Mouse (Mus musculus): ENCODE measurements at regions not wholly inside any gene's neighbourhood (a gene's known extent, or its start where the extent isn't known, plus 50 kb on each side); places are given as distances from the start of the nearest gene placed in this dataset.

GRCm38 (mm10) chr4:45746451-45746850 is 52.4 kb upstream of the Aldh1b1 start:
- DNase-seq (ENCODE audit: low spot score), result no peak

- DNase-seq (ENCODE audit: low spot score), result no peak
These were observed 53.1 kb upstream of the Aldh1b1 start for GRCm38 (mm10) chr4:45745746-45746145.

GRCm38 (mm10) chr4:45744849-45745407 is 53.9 kb upstream of the Aldh1b1 start:
- DNase-seq (ENCODE audit: low spot score), result no peak

- no peak for DNase-seq (ENCODE audit: low spot score)
These were observed 58.0 kb upstream of the Aldh1b1 start for GRCm38 (mm10) chr4:45740779-45741365.

GRCm38 (mm10) chr4:45740319-45740718 is 58.5 kb upstream of the Aldh1b1 start:
- no peak for DNase-seq (ENCODE audit: low spot score)

- DNase-seq (ENCODE audit: low spot score), result no peak
These were observed 59.1 kb upstream of the Aldh1b1 start for GRCm38 (mm10) chr4:45739696-45740095.

DNA sequence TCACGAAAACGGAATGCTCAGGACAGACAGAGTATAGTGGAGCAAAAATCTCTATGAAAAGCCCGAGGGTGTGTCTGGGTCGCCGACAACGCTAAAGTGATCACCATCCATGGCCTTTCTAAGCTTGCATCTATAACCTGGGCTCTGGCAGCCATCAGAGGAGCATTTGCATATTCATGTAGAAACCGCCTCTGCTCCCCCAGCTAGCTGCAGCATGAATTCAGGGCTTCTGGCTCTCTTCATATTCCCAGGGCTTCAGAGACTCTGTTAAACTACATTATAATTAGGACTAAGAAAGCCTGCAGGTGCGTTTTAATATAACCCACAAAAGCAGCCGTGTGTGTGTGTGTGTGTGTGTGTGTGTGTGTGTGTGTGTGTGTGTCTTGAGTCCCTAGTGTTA is 59.7 kb upstream of the Aldh1b1 start:
- no peak for DNase-seq (ENCODE audit: low spot score)

- DNase-seq (ENCODE audit: low spot score), result no peak
These were observed 60.1 kb upstream of the Aldh1b1 start for GRCm38 (mm10) chr4:45738746-45739145.

- DNase-seq (ENCODE audit: low spot score), result no peak
These were observed 62.5 kb upstream of the Aldh1b1 start for GRCm38 (mm10) chr4:45736215-45736815.

- DNase-seq (ENCODE audit: low spot score), result no peak
These were observed 64.8 kb upstream of the Aldh1b1 start for GRCm38 (mm10) chr4:45734011-45734410.

DNA sequence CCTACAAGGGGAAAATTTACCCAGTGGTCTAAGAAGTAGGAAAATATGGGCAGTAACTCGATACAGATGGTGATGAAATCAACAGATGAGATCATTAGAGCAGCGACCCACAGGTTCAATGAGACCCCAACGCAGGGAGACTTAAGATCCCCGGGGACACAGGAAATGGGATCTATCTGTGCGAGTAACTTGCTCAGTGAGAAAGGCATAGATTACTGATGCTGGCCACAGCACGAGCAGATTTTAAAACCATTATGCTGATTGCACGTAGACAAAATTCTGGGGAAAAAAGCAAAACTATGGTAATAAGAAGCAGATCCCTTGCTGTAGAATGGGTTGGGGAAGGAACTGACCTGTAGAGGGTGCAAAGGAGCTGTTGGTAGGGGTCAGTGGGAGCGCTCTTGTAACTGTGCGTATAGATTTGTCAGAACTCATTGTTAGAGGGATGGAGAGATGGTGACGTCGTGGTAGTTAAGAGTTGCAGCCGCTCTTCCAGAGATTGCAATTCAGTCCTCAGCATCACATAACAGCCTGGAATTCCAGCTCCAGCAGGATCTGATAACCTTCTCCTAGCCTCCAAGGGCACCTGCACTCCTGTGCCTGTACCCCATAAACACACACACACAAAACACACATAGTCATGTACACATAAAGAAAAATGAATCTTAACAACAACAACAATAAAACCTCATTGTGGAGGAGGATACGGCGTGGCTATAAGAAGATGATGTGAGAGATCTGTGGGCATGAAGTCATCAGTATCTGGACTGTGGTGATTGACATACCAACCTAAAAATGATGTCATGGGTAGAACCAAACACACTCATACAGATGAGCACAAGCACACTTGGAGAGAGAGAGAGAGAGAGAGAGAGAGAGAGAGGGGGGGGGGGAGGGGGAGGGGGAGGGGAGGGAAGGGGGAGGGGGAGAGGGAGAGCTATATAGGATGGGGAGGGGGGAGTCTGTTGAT is 67.7 kb upstream of the Aldh1b1 start:
- DNase-seq (ENCODE audit: low spot score), result no peak

DNA sequence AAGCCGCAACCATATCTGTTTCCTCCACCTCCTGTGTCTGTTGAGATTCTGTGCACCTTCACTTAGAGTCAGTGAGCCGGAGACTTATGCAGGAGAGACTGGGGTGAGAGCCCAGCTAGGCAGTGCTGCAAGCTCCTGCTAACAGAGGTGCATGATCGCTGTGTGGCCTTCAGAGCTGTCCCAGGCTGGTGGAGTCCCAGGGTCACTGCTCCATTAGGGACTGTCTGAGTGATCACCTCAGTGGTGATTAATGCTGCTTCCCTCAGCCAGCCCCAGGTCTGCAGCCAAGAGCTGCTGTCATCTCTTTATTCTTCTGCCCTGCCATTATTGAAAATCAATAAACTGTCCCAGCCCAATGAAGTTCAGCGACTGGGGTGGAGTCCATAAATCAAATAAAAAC is 69.0 kb upstream of the Aldh1b1 start:
- DNase-seq (ENCODE audit: low spot score), result no peak

- DNase-seq (ENCODE audit: low spot score), result no peak
These were observed 70.0 kb upstream of the Aldh1b1 start for GRCm38 (mm10) chr4:45728825-45729224.

- no peak for DNase-seq (ENCODE audit: low spot score)
These were observed 70.9 kb upstream of the Aldh1b1 start for GRCm38 (mm10) chr4:45727915-45728314.

- no peak for DNase-seq (ENCODE audit: low spot score)
These were observed 71.3 kb upstream of the Aldh1b1 start for GRCm38 (mm10) chr4:45727474-45727873.

- DNase-seq (ENCODE audit: low spot score), result no peak
These were observed 72.0 kb upstream of the Aldh1b1 start for GRCm38 (mm10) chr4:45726783-45727182.

GRCm38 (mm10) chr4:45725055-45725910 is 73.5 kb upstream of the Aldh1b1 start:
- DNase-seq (ENCODE audit: low spot score), result no peak

DNA sequence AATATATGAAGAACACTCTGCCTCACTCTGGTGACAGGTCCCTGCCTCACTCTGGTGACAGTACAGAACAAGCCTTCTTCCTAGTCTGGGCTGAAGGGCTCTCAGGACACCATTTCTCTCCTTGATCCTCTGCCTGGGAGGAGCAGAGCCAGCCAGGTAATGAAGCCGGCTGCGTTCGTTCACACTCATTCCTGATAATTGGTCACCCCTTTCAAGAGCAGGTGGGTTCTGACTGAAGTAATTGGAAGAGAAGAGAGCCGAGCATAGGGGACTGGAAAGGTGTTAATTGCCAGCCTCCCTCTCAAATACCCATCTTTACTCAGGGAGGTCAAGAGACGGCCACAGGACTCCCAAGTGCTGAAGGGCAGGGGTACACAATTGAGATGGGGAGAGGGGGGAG is 78.5 kb upstream of the Aldh1b1 start:
- no peak for DNase-seq (ENCODE audit: low spot score)

- no peak for DNase-seq (ENCODE audit: low spot score)
These were observed 79.3 kb upstream of the Aldh1b1 start for GRCm38 (mm10) chr4:45719564-45719963.

DNA sequence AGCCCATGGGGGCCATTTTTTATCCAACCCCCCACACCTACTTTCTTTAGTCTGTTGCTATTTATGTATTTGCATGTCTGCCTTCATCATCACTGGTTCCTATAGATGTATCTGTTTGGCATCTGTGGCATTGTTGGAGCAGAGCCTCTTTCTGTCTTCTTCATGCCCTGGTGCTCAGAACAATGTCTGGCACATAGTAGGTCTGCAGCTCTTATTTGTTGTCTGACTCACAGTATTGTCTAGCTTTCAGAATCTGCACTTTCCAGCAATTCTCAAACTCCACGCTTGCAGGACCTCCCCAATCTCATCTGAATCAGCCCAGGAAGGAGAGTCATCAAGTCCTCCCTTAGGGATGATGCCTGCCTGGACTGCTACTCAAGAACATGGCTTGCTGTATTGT is 82.9 kb upstream of the Aldh1b1 start:
- DNase-seq (ENCODE audit: low spot score), result no peak

- no peak for DNase-seq (ENCODE audit: low spot score)
These were observed 84.8 kb upstream of the Aldh1b1 start for GRCm38 (mm10) chr4:45713837-45714508.

Measured in ovary, postnatal 14 days (tissue).